Mouse (Mus musculus) embryonic fibroblast, embryonic 13.5 days (primary cell): ENCODE data around the gene Ccdc116.

ENCODE experiments used
- CTCF ChIP-seq: IDR thresholded peaks from 2 replicates; pipeline ENCODE4 v1.5.1; 2011; ENCODE audit warnings: mild to moderate bottlenecking, control low read depth, low read length, moderate library complexity, borderline replicate concordance; ENCODE audit not compliant: insufficient read depth
- POLR2A ChIP-seq: IDR thresholded peaks from 2 replicates; pipeline ENCODE4 v1.6.1; 2011; ENCODE audit warnings: low read depth, mild to moderate bottlenecking, control low read depth, low read length, moderate library complexity

DNA sequence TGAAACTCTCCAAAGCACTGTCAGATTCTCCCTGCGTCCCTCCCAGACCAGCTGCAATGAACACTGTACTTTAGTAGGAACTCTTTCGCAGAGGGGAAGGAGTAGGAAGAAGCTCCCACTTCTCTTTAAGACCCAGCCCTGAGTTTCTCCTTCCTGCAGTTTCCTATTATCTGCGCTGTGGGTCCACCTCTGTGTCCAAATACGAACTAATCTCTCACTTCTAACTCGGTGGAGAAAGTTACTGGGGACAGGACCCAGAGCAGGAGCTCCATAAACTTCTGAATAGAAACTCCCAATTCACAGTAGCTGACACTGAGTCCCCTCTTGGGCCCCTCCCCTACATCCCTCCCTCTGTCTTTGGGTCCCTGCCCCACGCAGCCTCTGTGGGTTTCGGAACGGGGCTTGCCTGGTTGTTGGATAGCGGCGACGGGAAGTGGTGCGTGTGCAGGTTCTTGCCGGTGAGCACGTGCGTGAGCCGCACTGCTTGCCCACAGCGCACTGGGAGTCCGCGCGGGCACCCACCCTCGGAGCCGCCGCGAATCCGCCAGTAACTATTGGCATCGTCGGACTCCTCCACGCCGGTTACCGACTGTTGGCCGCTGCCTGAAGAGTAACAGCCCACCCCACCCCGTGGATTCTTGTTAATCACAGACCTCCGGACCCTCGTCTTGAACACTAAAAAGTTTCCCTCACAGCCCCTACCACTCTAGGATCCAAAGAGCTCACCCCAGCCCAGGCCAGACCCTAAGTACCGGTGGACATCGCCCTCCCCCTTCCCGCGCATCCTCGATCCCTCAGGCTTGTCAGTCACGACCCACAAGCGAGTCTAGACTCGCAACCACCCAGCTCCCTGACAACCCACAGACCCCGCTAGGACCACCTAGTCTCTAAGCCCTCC lies 15.6 kb downstream of the Ccdc116 start:
- TF ChIP-seq POLR2A = no peak
- no peak for TF ChIP-seq CTCF
